Mouse (Mus musculus) MEL-GATA-1-ER (cell line): ENCODE measurements around the gene Mb.

Experiments used
- DNase-seq: peaks from one replicate; pipeline ENCODE4 v3.0.0-alpha.2; 2012; ENCODE audit warnings: low read depth; ENCODE audit errors: extremely low read depth

Gene Mb

DNA sequence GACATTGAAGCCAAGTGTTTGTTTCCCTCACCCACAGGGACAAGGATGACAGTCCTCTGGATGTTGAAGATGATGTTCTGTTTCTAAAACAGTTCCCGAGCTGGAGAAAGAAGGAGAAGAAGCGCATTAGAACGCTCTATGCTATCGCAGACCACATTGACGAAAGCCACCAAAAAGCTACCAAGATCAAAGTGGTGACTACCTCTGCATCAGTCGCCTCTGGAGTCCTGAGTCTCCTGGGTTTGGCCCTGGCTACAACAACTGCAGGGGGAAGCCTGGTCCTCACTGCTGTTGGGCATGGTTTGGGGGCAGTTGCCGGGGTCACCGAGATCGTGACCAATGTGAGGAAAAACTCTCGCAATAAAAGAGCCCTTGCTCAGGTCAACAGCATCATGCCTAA lies at the start of gene Mb:
Mb (minus strand) TSS at position 101 of the 400 bp plus-strand sequence.
- no peak for DNase-seq

DNA sequence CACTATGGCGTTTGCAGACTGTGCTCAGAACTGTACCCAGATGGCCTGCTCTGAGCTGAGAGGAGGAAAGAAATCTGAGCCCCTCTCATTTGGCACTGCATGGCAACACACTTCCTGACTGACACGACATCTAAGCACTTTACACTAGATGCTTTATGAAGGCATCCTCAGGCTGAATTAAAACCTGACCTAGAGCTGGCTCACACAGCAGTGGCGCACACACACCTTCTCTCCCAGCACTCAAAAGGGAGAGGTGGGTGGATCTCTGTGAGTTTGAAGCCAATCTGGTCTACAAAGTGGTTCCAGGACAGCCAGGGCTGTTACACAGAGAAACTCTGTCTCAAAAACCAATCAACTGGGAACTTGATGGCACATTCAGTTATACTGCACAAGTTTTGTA lies 49.3 kb upstream of the Mb start:
- no peak for DNase-seq

DNA sequence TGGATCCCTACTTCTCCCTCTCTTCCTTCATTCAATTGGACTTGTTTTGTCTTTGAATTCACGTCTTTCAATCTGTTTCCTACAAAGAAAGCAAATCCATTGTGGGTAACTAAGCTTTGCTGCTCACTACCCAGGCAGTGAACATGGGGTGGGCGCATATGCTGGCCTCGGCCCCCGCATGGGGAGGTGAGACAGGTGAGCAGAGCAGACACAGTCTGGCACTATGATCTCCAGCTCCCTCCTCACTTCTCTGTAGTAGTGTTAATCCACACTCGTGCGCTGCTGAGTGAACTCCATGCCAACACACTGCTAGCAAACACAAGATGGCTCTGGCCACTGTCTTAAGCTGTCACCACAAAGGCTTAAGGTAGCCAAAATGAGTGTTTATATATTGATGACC lies 46.9 kb upstream of the Mb start:
- DNase-seq: no peak

DNA sequence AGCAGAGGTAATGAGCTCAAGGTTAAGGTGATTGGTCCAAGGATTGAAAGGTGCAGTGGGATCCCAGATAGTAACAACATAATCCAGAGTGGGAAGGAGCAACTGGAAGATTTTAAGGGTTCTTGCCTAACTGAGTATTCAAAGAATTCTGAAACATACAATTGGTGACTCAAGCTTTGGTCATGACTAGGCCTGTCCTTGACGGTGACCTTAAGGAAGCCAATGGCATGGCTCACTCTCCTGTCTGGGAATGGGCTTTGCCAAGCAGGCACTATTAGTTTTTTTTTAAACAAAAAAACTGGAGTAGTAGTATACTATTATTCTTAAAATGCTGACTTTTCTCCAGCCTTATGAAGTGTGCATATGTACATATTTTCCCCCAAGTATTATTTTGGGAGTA lies 44.7 kb upstream of the Mb start:
- DNase-seq: no peak

DNA sequence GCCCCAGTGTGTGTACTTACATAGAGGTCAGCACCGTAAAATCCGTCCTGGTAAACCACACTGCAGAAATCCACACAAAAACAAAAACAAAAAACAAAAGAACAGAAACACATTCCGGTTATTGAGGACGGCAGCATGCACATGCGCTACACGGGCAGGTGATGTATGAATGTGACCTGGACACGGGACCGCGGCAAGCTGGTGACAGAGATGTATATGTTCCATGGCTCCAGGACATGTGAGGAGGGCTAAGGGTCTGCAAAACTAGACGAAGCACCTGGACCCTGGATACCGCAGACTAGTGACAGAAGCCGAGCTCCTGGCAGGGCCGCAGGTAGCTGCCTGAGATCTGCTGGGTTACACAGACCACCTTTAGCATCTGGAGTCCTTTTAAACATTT lies 44.0 kb upstream of the Mb start:
- DNase-seq: no peak

DNA sequence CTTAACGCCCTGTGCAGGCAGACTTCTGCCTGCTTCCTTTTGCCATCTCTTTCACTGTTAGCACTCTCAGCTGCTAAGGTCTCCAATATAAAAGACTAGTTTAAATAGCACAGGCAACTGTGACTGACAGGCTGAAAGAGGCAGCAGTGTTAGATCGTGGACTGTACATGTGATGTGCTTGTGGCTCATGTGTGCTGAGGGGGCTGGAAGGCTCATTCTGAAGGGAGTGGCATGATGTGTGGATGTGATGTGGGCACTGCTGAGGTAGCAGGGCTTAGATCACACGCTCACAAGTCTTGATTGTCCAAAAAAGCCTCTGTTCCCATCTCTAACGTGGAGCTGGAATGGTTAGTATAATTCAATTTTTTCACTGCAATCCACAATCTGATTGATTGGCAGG lies 40.9 kb upstream of the Mb start:
- DNase-seq: no peak

DNA sequence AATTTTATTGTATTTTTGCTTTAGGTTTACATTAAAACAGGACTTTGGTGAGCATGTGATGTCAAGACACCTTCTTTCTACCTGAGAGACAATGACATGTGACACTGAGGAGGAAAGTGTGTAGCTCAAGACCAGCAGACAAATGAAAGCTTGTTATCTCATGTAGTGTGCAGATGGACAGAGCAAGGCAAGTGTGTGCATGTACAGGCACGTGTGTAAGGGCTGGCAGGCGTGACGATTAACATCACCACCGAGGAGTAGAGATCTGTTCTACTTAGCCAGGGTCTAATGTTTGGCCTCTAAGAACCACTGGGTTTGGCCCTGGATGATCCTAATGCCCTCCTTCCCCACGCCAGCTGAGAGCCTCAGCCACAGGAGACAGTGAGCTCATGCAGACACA lies 40.1 kb upstream of the Mb start:
- no peak for DNase-seq

DNA sequence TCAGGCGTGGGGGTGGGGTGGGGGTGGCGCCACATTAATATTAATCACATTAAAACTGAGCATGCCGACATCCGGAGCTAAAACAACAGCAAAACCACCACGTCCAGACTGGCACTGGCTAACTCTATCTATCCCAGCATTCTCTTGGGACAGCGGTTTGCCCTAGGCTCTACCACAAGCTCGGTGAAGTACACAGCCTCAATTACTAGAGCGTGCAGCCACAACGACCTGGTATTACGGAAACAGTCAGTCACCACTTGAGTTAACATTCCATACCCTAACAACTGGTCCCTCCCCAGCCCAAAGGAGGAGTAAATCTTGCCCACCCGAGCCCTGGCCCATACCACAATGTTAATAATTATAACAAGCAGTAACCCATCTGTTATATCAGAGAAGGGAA lies 38.8 kb upstream of the Mb start:
- DNase-seq: no peak

DNA sequence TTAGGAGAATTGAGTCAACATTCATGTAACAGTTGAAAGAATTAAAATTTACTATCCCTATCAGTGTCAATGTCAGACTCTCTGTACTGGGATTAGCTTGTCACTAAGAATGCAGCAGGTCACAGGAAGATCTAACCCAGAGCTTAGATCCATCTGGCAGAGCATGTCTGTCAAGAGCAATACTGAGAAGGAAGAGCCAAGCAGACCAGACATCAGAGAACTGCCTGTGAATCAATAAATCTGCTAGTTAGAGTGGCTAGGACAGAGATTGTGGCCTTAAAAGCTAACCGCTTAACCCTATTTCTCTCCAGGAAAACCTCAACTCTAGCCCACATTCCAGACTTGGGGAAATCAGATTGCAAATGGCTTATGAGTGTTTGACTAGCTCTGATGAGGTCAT lies 36.0 kb upstream of the Mb start:
- no peak for DNase-seq

DNA sequence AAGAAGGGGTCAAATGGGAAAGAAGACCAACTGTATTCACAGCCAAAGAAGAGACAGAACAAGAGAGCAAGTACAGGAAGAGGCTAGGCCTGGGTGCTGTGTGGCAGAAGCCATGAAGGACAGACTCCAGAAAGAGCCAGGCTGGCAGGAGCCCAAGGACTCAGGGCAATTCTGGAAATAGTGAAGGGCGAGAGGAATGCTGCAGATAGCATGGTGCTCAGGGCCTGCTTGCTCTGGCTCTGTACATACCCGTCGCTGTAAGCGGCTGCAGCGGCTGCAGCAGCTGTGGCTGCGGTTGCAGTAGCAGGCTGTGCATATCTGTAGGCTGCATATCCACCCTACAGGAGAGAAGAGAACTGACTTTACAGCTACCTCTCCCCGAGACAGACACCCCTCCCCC lies 35.3 kb upstream of the Mb start:
- no peak for DNase-seq

DNA sequence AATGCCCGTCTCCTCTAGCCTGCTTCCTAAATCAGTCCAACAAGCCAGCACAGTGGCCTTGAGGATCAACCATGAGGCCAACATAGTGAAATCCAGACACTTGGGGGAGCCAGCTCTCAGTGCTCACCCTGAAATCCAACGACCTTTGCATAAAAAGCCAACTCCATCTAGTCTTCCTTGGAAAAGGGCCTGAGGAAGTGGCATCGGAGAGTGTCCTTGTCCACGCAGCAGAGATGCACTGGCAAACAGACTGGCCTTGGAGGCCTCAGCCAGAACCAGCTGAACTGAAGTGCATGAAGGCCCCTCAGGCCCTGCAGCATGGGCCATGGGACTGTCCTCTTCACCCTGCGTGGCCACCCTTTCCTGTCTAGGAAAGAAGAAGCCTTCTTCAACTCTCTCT lies 31.0 kb upstream of the Mb start:
- DNase-seq: no peak

DNA sequence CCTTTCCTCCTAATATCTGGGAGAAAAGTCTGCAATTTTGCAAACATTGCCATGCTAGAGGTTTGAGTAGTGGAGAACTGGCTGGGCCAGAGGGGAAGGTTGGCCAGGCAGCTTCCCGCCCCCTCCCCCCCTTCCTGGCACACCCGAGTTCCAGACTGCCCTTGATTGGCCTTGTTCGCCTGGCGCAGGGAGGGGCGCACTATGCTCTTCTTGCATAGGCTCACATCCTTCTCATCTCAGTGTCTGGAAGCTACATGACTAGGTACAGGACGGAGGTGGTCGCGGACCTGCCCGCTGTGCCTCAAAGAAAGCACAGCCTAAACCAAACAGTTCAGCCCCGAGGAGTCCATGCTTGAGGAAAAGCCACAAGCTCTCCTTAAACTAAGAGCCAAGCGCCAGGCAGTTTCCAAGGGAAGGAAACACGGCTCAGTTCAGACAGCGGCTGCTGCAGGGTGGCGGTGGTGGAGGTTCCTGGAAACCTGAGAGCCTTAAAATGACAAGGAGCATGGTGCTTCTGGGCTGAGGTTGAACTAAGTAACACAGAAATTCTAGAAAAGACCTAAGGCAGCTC lies 30.3 kb upstream of the Mb start:
- DNase-seq: no peak

DNA sequence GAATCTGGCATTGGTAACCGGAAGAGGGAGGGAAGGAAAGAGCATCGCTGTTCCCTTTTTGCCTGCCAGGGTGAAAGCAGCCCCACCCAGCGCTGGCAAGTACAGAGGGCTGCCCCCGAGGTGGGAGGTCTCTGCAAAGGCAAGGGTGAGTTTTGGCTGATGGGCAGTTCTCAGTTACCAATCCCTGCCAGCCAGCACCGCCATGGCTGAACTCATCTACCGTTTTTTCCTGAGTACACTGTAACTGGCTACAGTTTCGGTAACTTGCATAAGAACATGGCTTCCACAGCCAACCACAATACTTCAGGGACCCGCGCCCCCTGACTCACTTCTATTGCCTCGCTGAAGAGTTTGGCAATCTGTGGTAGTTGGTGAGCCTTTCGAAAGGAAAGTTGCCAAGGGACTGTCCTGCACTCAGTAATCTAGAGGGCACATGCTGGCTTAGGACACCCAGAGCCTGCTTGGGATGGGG lies 29.5 kb upstream of the Mb start:
- no peak for DNase-seq

DNA sequence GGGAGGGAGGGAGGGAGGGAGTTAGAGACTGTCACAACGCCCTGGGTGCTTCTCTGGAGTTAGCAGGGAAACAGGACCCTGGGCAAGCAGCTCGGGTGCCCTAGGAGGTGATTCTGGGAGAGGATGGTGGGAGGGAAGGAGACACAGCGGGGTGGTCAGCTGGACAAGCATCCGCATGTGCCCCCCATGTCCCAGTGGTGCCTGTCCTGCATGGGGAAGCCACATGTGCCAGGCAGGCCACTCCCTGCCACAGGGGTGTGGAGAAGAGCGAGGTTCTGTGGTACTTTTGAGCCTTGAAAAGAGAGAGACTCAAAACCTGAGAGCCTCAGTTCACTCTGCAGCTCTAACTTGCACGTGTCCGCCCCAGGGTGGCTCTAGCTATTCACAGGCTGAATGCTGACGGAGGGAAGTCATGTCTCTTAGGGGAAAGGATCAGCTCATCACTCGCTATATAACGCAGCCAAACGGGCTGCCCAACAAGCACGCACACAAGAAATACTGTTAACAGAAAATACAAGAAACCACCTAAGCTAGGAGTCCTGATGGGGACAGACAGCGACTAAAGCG lies 28.9 kb upstream of the Mb start:
- no peak for DNase-seq

DNA sequence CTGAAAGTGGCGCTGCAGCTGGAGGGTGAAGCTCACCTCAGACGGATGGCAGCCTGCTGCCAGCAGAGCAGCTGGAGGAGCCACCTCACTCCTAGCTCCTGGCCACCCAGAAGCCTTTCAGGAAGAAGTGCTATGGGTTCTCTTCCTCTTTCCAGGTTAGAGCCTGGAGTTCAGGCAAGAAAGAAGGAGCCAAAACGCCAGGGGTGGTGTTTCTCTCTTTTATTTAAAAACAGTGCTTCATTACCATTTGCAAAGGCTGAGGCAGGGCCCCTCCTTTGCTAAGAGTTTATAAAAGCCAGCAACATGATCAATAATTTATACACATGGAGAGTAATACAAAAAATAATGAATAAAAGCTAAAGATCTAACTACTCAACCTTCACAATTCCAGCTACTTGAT lies 28.3 kb upstream of the Mb start:
- DNase-seq: no peak

DNA sequence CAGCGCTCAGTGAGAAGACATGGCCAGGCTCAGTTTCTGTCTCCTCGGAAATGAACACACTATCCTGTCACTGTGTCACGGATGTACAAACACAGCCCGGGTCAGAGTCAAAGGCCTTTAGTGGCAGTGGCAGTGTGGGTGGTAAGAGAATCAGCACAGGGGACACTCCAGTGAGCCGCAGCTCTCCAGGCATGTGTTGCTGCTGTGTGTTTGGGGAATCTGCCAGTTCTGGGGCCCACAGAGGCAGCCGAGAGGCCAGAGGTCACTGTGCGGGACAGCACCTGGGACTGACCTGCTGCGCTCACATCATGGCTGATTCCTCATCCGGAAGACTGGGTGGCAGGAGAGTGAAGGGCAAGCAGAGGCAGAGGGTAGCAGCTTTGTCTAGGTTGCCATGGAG lies 27.4 kb upstream of the Mb start:
- no peak for DNase-seq

DNA sequence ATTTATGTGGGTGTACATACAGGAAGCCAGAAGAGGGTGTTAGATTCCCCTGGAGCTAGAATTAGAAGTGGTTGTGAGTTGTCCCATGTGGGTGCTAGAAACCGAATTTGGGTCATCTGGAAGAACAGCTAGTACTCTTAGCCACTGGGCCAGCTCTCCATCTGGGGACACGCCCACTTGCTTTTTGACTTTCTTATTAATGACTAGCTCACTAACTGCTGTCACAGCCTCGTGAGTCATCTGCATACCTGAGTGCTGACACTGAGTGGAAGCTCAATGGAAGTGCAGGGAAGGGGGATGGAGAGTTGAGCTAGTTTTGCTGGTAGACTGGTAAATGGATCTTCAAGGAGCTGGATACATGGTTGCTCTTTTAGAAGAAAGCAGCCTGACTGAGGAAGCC lies 26.1 kb upstream of the Mb start:
- no peak for DNase-seq

DNA sequence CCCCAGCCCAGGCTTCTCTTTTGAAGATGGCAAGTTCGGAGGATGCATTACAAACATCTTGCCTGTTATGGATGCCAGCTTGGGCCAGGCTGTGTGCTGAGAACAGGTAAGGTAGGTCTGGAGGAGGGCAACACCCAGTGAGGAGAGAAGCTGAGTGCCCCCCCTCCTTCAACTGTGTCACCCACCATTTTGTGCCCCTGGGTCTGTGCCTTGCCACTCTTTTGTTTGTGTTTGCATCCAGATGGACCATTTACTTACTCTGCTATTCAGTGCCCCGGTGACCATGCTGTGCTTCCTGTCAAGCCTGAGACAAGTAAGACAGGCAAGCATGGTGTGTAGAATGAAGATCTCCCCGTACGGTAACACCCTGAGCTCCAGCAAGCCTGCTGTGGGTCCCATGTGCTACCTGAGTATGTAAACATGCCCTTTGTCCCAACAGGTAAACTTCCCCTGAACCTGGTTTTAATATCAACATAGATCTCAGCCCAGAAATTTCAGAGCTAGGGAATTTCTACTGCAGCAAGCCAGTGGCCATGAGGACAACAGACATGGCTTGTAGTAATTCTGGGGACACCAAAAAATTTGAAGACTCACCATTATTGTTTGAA lies 22.2 kb upstream of the Mb start:
- DNase-seq: no peak

DNA sequence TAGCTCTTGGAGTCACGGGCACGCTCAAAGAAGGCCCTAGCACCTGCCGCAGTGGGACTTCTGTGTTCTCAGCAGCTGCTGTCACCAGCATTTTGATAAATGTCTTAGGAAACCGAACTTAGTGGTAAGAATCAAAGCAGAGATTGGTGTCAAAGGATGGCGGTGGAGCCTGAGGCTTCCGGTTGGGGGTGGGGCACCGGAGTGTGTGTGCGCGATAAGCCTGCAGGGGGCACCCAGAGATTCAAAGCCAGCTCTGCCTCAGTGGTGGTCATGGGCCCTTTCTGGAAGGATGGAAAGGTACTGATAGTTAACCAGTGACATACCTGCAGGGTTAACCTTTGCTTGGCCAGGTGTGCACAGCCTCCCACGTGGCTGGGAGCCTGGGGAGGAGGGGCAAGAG lies 21.0 kb upstream of the Mb start:
- DNase-seq: peak; percentile 28

DNA sequence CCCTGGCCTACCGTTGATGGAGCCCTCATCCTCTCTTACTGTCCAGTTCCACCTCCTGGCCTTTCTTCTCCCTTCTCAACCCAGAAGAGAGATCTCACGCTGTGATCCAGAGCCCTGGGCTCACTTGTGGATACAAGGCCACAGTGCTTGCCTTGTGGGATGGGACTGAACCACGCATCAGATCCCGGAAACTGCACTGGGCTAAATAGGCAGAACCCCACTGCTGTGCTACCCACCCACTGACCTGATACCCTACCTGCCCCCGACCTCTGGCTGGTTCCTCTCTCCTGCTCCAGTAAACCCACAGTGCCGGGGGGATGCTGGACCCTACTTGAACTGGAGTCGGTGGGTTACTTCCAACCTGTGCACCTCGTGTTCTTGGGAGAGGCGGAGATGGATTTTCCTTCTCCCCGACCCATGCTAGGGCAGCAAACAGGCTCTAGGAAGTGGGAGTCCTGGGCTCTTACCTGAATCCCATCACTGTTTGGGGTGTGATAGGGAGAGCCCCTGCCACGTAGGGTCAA lies 20.3 kb upstream of the Mb start:
- DNase-seq: no peak

DNA sequence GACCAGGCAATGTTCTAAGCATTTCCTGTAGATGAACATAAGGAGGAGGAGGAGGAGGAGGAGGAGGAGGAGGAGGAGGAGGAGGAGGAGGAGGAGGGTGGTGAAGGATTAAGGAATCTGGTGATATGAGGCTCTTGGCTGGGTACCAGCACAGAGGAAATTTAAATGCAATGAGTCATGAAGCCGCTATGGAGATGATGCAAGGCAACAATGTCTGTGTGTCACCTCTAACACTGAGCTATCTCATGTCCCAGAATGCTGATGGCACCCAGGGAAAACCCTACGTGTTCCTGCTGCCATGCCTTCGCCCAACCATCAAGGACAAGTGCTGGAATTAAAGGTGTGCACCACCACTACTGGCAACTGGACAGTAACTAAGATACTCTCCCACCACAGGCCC lies 18.5 kb upstream of the Mb start:
- DNase-seq: no peak

DNA sequence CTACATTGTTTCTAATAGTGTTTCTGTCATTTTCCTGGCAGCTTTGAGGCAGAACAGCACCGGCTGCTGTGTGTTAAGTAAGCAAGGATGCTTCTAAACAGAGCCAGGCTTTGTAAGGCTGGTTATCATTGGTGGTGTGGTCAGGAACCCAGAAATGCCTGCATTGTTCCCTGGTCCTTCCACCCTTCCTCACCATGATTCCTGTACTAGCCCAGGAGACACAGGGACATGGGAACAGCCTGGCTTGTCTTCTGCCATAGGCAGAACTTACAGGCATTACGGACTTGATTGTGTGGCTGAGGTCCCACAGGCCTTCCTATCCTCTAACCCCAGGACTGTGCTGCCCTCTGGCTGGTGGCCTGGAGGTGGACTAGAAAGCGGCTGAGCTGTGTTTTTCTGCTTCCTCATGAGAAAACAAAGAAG lies 18.0 kb upstream of the Mb start:
- DNase-seq: no peak

DNA sequence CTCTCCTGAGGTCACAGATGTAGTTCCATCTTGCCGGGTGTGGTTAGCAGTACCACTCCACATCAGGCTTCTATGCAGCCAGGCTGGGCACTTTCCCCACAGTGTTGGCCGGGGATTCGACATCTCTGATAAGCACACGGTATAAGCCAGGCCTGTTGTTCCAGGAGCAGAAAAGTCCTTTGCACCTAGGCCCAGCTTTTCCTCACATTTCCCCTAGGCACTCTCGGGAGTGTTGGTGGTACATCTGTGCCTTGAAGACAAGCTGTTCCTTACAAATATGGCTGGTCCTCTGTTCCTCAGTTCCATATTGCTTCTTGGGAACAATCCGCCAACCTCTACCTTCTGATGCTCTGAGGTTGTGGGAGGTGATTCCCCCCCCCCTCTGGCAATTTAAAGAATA lies 15.8 kb upstream of the Mb start:
- no peak for DNase-seq
